Mouse (Mus musculus): Measurements from ENCODE around the gene Acsl5.

- TF ChIP-seq POLR2A (IDR thresholded peaks at IDR 0.05; ENCODE audit: low read depth, low read length) (no peak), CTCF (IDR thresholded peaks at IDR 0.05; ENCODE audit: extremely low read depth, insufficient read depth, insufficient read length, insufficient replicate concordance) (peak; percentile 66; the same call in 1 of the 2 replicates)
These were observed 81.0 kb downstream of the Acsl5 start for GRCm38 (mm10) chr19:55332641-55333268.
